Mouse (Mus musculus) spleen, adult 2 months (tissue): ENCODE results near the gene Pacs1.

ENCODE experiments used
- CTCF ChIP-seq: fragments of 200-500 bp; IDR thresholded peaks from 2 replicates; pipeline ENCODE4 v1.5.1; 2011; ENCODE audit warnings: mild to moderate bottlenecking, inconsistent platforms; ENCODE audit not compliant: insufficient read depth, insufficient read length, insufficient replicate concordance; ENCODE audit errors: extremely low read depth
- POLR2A ChIP-seq: fragments of 200-500 bp; IDR thresholded peaks from 2 replicates; pipeline ENCODE4 v1.6.1; 2011; ENCODE audit warnings: low read depth, low read length, inconsistent platforms

GRCm38 (mm10) chr19:5268017-5268416 is 4.9 kb downstream of the Pacs1 start:
- TF ChIP-seq CTCF (no peak), POLR2A (no peak)
